Mouse (Mus musculus) erythroblast, embryonic 14.5 days (primary cell): ENCODE data around the gene Siah3. TPM values are rescaled to one million over a fixed set of nuclear protein-coding genes. Genes with fewer than 3 reads are reported as not detected.

Experiments used
- H3K27me3 ChIP-seq: 2 replicates; pipeline ENCODE4 v1.6.1; 2012; ENCODE audit warnings: inconsistent platforms; ENCODE audit not compliant: control insufficient read depth
- H3K36me3 ChIP-seq: 2 replicates; pipeline ENCODE4 v1.6.1; 2012; ENCODE audit warnings: mild to moderate bottlenecking, inconsistent platforms; ENCODE audit not compliant: control insufficient read depth
- H3K4me1 ChIP-seq: 2 replicates; pipeline ENCODE4 v1.6.1; 2012; ENCODE audit warnings: inconsistent platforms; ENCODE audit not compliant: control insufficient read depth
- H3K4me3 ChIP-seq: replicated peaks from 2 replicates; pipeline ENCODE3; 2012; ENCODE audit warnings: moderate library complexity, mild to moderate bottlenecking, inconsistent platforms
- H3K9me3 ChIP-seq: 2 replicates; pipeline ENCODE4 v1.6.1; 2012; ENCODE audit warnings: low read length, inconsistent platforms, mixed read lengths; ENCODE audit not compliant: control insufficient read depth
- GATA1 ChIP-seq: IDR thresholded peaks from 2 replicates; pipeline ENCODE4 v1.6.1; 2012; ENCODE audit warnings: low read length, inconsistent platforms, mixed read lengths
- TAL1 ChIP-seq: IDR thresholded peaks from 3 replicates; pipeline ENCODE4 v1.6.1; 2012; ENCODE audit warnings: low read length, inconsistent platforms, mixed read lengths
- polyA plus RNA-seq: library from polyadenylated mRNA; stranded (reverse); fragments of >175 nt; gene quantifications from 2 replicates; pipeline ENCODE4 v1.2.3, GENCODE M21; 2012

Gene Siah3
- polyA plus RNA-seq, 1 experiment: 0.01 TPM

GRCm38 (mm10) chr14:75566303-75566702, 110.5 kb downstream of the Siah3 start:
- H3K9me3 ChIP-seq: no peaks in the 10 kb centered on the region
- no peaks in the 10 kb centered on the region for H3K36me3 ChIP-seq
- peaks cover 9% of the 10 kb centered on the region; the same call in 1 of the 2 replicates for H3K4me1 ChIP-seq
- TF ChIP-seq GATA1 (no peak), TAL1 (no peak)
- H3K27me3 ChIP-seq: no peaks in the 10 kb centered on the region
- H3K4me3 ChIP-seq: no peak overlapping the region

- TF ChIP-seq GATA1 (no peak), TAL1 (no peak)
- no peaks in the 10 kb centered on the region for H3K4me1 ChIP-seq
- no peak overlapping the region for H3K4me3 ChIP-seq
- no peaks in the 10 kb centered on the region for H3K27me3 ChIP-seq
- no peaks in the 10 kb centered on the region for H3K9me3 ChIP-seq
- H3K36me3 ChIP-seq: no peaks in the 10 kb centered on the region
Measured at GRCm38 (mm10) chr14:75579010-75579409, 123.2 kb downstream of the Siah3 start.

Other genes with a start within 250 kb of the Siah3 start
- not detected in 2 replicates for gene Cpb2, start 213.7 kb upstream of the Siah3 start, polyA plus RNA-seq
- 2.6 and 3.0 TPM in 2 replicates for gene Zc3h13, start 171.6 kb upstream of the Siah3 start, polyA plus RNA-seq
- 0.05 TPM in 1 of 2 replicates, not detected in the other for gene Spert, start 137.1 kb downstream of the Siah3 start, polyA plus RNA-seq
- not detected in 2 replicates for gene Erich6b, start 186.3 kb downstream of the Siah3 start, polyA plus RNA-seq